Mouse (Mus musculus): Measurements from ENCODE around the gene Irf2bpl.

Gene Irf2bpl

DNA sequence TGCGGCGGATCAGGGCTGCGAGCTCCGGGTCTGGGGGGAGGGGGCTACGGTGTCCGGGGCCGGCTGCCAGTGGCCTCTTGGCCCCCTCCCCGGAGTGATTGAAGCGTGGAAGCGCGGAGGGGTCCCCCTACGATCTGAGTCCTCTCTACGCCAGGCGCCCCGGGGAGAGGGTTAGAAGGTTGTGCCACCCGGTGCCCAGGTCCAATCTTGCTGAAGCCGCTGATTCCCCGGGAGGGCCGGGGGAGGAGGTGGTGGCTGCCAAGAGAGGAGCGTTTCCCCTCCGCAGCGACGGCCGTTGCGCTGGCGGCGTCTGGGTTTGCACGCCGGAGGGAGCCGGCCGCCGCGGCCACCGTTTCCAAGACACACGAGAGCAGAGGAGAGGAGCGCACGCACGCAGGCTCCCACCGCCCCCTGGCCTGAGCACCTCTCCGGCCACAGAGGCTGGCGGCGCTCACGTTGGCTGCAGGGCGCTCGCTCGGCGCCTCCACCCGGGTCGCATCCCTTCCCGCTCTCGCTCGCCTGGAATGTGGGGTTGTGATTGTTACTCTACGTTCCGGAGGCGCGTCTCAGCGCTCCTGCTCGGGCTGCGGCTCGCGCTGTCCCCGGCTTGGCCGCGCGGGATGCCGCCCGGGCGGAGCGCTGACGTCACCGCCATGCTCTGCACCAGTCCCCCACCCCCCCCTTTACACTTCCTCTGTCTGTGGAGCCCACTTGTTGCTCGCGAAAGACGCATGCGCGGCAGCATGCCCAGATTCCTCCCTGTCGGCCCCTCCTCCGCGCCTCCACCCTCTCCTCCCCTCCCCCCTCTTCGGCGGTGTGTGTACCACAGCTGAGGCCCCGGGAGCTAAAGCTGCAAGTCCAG lies at the start of gene Irf2bpl:
Gene Irf2bpl (minus strand): TSS at position 602 of the 862 bp plus-strand sequence.
- DNase-seq (ENCODE audit: low spot score in 2 of 2): peak; percentile 91 to 98

DNA sequence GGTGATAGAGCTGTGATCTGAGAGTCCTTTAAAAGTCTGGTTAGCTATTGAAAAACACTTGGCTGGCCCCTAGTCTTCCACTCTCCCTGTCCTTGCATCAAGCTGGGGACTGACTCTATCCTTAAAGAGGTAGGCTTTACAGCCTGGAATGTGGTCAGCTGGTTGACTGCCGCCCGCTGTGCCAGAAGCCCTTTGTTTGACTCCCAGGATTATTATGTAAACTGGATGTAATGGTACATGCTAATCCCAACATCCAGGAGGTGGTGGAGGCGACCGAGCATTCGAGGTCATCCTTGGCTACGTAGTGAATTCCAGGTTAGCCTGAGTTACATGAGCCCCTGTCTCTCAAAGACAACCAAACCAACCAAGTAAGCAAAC lies 48.0 kb upstream of the Irf2bpl start:
- DNase-seq (ENCODE audit: low spot score in 2 of 2): no peak

DNA sequence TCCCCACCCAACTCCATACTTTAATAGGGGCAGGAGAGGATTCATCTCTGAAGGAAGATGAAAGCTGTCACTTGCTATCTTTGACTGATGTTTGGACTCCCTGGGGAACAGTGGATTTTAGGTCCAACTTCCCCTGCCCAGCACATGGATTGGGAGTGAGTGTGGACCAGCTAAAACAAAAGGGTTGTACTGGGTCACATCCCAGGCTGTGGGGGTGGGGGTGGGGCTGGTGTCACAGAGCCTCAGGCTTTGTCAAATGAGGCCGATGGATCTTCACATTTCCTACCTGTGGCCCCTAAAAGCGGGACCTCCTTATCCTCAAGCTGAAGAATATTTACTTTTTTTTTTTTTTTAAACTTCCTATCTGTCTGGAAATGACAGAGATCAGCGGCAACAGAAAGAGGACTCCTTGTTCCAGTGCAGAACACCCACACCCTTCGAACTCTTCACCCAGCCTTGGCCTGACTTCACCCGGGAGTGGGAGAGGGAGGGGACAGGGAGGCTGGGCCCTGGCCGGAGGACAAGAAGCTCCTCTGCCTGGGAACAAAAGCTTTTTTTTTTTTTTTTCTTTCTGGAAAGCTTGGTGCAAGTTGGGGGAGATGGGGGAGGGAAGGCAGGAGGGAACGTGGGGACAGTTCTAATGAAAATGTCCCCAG lies 47.4 kb upstream of the Irf2bpl start:
- DNase-seq (ENCODE audit: low spot score in 2 of 2): no peak

DNA sequence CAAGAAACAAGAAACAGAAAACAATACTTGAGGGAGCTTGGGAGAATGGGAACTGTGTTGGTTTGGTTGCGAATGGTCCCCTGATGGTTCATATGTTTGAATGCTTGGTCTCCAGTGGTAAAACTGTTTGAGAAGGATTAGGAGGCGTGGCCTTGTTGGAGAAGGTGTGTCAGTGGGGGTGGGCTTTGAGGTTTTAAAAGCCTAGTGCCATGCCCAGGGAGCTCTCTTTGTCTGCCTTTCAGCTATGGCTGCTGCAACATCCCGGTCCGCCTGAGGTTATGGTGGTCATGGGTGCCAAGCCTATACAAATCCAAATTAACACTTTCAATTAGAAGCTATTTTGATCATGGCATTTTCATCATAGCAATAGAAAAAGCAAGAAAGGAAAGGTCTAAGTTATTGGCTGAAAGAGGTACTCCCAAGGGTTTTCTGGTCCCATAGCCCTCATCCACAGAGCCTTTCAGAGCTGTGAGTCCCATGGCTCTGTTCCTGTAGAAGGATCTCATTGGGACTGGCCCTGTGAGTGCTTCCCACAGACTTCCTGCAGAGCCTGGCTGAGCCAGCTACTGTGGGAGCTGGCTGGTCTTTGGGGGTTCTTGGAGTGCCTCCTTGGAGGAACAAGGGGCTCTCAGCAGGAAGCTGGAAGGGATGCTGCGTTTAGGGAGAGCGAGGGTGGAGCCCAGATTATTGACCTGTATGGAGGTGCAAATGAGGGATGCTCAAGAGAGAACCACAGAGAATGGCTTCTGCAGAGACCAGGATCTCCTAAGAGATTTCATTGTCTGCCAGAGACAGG lies 46.5 kb upstream of the Irf2bpl start:
- DNase-seq (ENCODE audit: low spot score in 2 of 2): no peak

DNA sequence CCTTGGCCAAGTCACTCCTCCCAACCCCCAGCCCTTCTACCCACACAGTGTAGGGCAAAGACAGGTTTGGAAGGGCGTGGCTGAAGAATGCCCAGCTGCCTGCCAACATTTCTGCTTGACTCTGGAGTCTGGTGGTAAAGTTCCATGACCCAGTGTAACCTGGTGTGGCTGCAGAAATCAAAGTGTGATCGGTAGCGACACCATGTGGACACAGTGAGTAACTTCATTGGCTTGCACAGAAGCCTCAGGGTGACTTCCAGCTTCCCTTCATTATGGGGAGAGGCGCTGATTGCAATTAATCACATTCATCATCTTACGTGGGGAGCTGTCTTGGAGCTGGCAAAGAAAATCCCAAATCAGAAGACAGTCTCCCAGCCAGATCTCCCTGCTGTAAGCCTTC lies 39.2 kb upstream of the Irf2bpl start:
- peak in 1 of 2 experiments; percentile 81 for DNase-seq (ENCODE audit: low spot score in 2 of 2)

DNA sequence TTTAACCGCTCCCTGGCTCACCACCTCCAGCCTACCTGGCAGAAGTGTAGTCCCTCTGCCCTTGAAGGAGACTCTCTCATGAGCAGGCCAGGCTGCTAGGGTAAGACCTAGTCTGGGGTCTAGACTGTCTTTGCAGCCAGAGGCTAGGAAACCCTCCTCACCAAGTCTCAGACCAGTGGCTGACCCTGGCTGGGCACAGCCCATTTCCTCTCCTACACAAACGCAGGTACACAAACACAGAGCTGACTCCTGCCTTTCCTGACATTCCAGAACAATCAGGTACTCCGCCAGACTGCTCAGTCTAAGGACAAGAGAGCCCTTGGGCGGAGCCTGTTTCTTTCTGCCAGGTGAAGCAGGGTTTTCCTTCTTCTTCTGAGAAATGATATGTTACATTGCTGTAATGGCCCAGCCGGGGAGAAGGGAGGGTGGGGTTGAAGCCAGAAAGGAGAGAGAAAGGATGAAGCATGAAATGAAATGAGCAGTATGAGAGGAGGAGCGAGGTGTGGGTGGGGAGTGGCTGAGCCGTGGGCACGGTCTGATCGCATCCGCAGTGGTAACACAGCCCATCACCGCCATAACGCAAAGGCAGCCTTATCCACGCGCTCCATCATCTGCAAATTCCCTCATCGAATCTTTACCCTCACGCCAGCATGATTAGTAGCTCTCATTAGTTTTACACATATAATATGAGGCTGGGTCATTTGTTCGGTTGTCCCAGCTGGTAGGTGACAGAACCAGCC lies 34.6 kb upstream of the Irf2bpl start:
- no peak for DNase-seq (ENCODE audit: low spot score in 2 of 2)

DNA sequence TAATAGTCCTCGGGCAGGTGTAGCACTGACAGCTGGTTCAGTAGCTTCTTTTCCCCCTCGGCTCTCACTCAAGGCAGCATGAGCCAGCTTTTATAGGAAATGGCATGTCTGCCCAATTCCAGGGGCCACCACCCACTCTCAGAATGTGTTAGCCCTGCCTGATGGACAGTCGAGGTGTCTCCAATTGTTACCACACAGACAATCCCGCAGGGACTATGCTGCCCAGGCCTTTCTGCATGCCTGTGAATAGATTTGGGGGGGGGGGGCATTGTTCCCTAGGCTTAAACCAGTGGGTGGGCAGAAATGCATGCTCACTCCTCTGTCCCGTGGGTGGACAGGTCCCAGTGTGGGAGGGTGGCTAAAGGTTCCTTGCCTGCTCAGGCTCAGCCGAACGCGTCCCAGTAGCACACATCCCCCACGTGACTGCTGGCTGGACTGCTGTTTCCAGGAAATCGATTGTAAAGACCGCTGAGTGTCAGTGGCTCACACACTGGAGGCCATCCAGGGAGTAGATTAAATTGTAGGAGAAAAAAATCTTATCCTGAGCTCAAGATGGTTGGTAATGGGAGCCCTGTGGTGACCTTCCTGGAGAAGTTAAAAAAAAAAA lies 33.9 kb upstream of the Irf2bpl start:
- no peak for DNase-seq (ENCODE audit: low spot score in 2 of 2)

DNA sequence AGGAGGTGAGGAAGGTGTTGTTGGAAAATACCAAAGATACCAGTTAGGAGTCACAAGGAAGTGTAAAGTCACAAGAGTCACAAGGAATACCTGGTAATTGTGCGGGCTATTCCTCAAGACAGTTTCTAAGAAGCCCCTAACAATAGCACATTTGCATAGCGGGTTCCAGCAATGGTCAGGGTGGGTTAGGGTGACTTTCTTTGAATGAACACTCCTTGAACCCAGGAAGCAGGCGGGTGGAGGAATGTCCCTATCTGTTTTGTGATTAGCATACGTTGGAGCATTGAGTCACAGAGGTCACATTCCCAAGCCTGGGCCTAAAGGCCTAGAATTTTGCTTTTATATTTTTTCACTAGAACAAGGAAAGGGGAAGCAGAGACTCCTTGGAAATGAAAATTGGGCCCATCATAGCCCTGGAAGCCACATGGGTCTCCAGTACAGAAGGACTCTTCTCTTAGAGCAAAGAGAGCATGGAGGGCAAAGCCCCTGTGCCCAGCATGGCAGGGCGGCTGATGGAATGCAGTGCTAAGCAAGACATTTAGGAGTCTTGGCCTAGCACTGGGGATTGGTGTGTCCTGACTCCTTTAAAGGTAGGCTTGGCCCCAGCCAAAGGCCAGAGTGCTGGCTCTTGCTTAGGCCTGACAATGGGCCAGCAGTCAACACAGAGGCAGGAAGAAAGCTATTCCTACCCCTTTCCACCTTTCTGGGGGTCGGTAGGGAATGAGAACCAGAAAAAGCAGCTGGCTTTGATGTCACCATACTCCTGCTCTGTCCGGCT lies 32.4 kb upstream of the Irf2bpl start:
- DNase-seq (ENCODE audit: low spot score in 2 of 2): no peak

DNA sequence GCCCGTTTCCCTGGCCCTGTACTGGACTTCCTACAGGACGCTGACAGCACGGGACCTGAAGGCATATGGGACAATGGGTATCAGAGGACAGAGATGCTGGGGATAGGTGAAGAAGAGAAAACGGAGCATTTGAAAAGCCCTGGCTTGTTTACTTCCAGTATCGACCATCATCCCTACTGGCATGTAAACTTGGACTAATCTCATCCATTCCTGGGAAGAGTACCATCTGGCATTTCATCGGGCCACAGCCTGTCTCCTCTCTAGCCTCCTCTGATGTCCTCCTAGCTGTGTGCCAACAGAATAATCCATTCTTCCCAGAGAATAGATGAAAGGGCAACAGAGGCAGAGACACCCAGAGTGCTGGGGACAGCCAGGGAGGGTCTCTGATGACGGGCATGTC lies 31.0 kb upstream of the Irf2bpl start:
- DNase-seq (ENCODE audit: low spot score in 2 of 2): no peak

DNA sequence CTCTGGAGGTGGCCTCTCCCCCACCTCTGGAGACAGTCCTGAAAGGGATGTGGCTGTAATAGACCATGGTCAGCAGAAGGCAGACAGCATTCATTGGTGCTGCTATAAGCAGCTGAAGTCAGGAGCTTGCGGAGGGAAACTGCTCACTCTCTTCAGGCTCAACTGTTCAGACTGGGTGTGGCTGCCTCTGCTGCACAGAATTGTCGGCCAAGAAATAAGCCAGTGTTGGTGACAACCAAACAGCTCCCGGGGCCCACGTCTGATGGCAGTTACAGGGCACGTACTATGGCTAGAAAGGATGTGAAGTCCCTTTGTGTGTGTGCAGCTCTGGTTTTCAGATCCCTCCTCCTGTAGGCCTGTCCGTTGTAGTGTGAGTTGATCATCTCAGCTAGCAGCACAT lies 30.2 kb upstream of the Irf2bpl start:
- no peak for DNase-seq (ENCODE audit: low spot score in 2 of 2)

DNA sequence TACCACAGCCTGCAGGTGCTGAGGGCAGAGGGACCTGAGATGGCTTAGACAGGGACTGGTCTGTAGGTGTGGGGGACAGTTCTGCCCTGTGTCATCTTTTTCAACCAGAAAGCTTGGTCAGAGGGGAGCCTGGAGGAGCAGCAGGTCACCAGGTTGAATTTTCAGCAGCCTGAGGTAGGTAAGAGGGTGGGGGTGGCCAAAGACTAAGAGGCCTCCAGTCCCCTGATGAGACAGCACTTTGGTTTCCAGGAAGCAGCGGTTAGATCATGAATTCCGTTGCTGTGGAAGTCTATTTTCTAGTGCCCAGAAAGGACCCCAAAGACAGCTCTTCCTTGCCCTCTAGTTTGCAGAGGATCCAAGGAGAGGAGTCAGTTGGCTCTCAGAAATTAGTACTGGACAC lies 29.8 kb upstream of the Irf2bpl start:
- no peak for DNase-seq (ENCODE audit: low spot score in 2 of 2)

DNA sequence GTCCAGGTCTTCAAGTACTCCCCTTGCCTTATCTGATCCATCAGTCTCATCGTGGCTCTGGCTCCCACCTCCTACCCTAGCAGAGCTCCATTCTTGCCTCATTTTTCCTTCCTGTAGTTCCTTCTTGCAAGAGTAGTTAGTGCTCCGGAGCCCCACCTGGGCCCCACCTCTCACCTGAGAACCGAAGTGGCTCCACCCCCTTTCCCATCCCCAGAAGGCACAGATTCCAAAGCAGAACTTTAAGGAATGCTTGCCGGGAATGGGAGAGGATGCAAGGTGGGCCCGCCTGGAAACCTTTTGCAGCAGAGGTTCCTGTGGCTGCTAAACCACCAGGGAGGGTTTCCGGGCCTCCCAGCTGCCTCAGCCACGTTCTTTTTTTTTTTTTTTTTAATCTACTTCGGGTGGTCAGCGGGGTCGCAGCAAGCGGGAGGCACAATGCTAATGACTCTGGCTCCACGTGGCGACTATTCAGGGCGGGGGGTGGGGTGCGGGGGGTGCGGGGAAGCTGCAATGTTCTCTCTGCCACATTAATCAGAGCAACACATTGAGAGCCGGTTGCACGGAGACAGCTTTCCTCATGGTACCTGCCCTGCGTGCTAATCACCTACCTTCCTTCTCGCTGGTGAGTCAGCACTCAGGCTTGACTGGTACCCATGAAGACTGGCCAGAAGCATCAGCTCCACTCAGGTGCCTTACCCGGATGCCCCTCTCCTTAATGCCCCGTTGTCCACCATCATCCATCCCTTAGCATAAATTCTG lies 27.9 kb upstream of the Irf2bpl start:
- DNase-seq (ENCODE audit: low spot score in 2 of 2): no peak

DNA sequence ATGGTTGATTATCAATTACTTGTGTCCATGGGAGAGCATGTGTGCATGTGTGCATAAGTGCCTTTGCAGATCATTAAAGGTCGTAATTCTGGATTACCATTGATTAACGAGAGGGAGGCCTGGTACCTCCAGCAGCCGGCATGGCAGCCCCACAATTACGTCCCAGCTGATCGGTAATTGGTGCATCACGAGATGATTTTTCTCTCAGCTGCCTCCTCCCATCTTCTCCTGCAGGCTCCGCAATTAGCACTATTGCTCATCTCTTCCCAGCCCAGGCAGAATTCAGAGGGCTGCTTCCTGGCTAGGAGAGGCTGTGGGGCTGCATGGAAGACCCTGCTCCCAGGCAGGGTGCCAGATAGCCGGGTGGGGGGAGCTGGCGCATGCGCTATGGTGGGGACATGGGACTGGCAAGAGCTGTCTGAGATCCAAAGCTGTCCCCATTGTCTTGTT lies 26.9 kb upstream of the Irf2bpl start:
- DNase-seq (ENCODE audit: low spot score in 2 of 2): peak in 1 of 2 experiments; percentile 66

DNA sequence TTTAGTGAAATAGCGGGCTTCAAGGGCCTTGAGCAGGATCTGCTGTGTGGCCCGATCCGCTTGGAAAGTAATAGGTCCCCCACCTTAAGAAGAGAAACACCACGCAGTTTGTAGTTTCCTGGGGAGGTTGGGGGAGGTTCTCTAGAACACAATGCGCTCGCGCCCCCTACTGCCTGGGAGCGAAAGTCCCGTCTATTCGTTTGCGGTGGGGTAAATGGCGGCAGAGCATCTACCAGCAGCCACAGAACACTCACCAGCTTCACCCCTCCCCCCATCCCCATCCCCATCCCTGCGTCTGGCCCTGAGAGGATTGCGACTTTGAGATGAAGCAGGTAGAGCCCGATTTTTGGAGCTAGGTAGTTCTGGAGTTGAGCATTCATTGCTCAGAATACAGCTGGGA lies 21.8 kb upstream of the Irf2bpl start:
- DNase-seq (ENCODE audit: low spot score in 2 of 2): peak in 1 of 2 experiments; percentile 90

DNA sequence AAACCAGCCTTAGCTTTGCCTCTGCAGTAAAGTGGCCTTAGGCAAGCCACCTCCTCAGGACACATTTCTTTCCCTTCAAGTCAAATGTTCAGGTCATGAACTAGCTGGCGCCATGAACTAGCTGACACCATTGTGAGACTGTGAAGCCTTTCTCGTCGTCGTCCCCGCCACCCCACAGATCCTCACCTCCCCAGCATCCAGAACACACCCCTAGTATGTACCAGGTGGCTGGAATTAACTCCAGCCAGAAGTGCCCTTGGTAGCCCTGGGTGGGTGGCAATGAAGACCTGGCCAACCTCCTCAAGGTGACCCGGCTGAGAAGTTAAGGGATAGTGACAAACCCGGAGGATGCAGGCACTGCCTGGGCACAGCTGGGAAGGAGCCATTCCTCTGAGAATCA lies 21.3 kb upstream of the Irf2bpl start:
- no peak for DNase-seq (ENCODE audit: low spot score in 2 of 2)

DNA sequence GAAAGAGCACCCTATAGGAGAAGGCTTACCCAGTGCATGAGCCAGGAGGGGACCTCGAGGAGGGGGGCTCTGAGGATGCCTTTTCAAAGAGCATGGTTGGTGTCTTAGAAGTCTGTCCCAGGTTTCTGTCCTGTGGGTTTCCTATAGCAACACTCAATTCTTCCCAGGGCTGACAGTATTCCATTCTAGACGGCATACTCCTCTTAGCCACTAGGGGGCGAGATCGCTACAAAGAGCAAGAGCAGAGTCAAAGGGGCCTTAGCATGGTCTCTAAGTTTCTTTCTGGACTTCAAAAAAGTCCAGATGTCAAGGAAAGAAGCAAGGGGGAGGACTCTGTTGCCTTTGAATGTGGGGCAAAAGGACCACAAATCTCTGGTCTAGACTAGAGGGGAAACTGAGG lies 20.6 kb upstream of the Irf2bpl start:
- DNase-seq (ENCODE audit: low spot score in 2 of 2): peak in 1 of 2 experiments; percentile 58

DNA sequence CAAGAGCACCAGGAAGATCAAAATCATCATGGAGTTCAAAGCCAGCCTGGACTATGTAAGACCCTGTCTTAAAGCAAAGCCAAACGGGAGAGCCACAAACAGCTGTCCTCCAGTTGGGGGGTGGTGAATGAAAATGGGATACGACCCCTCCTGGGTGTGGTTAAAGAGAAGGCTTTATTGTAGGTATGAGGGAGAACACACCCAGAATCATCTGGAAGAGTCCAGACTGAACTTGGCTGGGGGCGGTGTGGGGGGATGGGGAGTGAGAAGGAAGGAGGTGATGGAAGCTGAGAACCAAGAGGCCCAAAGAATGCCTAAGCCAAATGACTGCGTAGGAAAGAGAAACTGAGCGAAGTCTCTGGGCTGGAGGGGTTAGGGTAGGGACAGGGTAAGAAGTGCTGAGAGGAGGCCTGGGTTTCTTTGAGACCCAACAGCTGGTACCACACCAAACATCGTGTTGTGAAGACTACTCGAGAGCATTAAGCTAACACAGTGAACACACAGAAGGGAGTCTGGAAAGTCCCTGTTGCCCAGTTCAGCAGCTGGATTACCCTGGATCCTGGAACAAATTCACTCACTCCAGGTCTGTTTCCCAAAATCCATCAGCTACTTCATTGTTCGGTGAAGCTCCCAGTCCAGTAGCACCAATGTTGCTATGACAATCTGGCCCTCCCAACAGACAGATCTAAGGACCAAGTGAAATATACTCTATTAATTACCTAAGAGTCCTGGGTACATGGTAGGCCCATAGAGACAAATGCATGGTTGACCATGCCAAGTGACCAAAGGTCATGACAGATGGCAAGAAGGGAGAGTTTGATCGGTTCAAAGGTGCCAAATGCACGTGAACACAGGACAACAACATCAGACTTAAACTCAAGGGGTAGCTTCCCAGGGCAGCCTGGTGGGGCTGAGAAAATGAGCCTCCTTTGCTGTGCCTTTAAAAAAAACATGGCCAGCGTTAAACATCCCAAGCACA lies 19.5 kb upstream of the Irf2bpl start:
- no peak for DNase-seq (ENCODE audit: low spot score in 2 of 2)

DNA sequence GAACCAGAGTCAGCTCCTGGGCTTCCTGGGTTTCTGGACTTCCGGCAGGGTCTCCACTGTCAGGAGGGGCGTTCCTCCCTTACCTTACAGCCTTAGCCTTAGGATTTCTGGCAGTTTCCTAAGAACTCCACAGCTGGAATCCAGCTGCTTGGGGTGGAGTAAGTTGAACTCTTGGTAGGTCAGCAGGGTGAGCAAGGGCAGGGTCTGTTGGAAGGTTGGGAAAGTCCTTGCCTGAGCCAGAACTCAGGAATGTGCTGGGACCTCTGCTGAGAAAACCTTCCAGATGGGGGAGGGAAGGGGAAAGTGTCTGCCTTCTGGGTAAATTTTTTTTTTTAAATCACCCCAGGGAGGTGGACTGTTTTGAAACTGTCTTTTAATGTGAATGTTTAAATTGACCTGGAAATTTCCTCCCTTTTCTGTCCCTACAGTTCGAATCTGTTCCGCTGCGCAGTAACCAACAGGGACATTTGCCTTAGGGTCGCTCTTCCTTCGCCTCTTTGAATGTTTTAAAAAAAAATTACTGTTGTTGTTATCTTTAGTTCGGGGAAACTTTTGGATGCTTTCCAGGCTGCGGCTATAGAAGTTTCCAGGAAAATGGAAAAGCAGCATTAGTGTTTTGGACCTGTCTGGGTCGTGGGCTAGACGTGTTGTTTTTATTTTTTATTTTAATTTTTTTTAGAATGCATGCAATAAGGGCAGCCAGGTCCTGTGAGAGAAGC lies 15.0 kb upstream of the Irf2bpl start:
- DNase-seq (ENCODE audit: low spot score in 2 of 2): no peak
